Mouse (Mus musculus) hindbrain, embryonic 13.5 days (tissue): ENCODE data around the gene Sept12. TPM values are rescaled to one million over a fixed set of nuclear protein-coding genes. Genes with fewer than 3 reads are reported as not detected.

ENCODE experiments used
- ATAC-seq: fragments of 200-750 bp; cut with Nextera tagmentation; 2 replicates; pipeline ENCODE4 v1.8.0; 2017; ENCODE audit warnings: moderate TSS enrichment; ENCODE audit not compliant: low FRiP score
- H3K27ac ChIP-seq: fragments of 300-500 bp; sonication (generic); 2 replicates; pipeline ENCODE4 v1.5.1; 2015; ENCODE audit warnings: inconsistent platforms, mild to moderate bottlenecking, moderate library complexity
- H3K27me3 ChIP-seq: fragments of 300-500 bp; sonication (generic); 2 replicates; pipeline ENCODE4 v1.6.1; 2015; ENCODE audit warnings: mild to moderate bottlenecking, inconsistent platforms
- H3K36me3 ChIP-seq: fragments of 300-500 bp; sonication (generic); 2 replicates; pipeline ENCODE4 v1.6.1; 2015; ENCODE audit warnings: mild to moderate bottlenecking, inconsistent platforms
- H3K4me1 ChIP-seq: fragments of 300-500 bp; sonication (generic); replicated peaks from 2 replicates; pipeline ENCODE4 v1.6.1; 2015; ENCODE audit warnings: inconsistent platforms
- H3K4me2 ChIP-seq: fragments of 300-500 bp; sonication (generic); 2 replicates; pipeline ENCODE4 v1.6.1; 2015; ENCODE audit warnings: inconsistent platforms, mild to moderate bottlenecking, moderate library complexity
- H3K4me3 ChIP-seq: fragments of 300-500 bp; sonication (generic); 2 replicates; pipeline ENCODE4 v1.5.1; 2015; ENCODE audit warnings: mild to moderate bottlenecking, inconsistent platforms
- H3K9ac ChIP-seq: fragments of 300-500 bp; sonication (generic); 2 replicates; pipeline ENCODE4 v1.6.1; 2015; ENCODE audit warnings: mild to moderate bottlenecking, inconsistent platforms
- H3K9me3 ChIP-seq: fragments of 300-500 bp; sonication (generic); 2 replicates; pipeline ENCODE4 v1.6.1; 2016; ENCODE audit warnings: inconsistent platforms
- WGBS: fragments of 180-500 bp; shearing (Covaris S2); methylation state at CpG from one replicate; pipeline ENCODE4 v1.1.7; 2015; 5-methylcytosine and 5-hydroxymethylcytosine counted together
- polyA plus RNA-seq: library from polyadenylated mRNA; unstranded; fragments of >200 nt; fragmentation: Nextera tagmentation; extraction: Ambion mirVana; gene quantifications from 2 replicates; pipeline ENCODE4 v1.2.1, GENCODE M21; 2015

Sept12 gene
- polyA plus RNA-seq, 1 experiment from 2014 or later, result not detected

- ATAC-seq, result no peak
- no peaks in the 10 kb centered on the region for H3K9me3 ChIP-seq
- H3K36me3 ChIP-seq, result peaks cover 28% of the 10 kb centered on the region
- H3K27me3 ChIP-seq, result no peaks in the 10 kb centered on the region
- H3K27ac ChIP-seq, result no peak overlapping the region
- H3K4me2 ChIP-seq, result no peak overlapping the region
- 87% methylated on average over 3 of the region's 3 CpGs for whole genome bisulfite sequencing
- no peak overlapping the region for H3K4me3 ChIP-seq
- H3K9ac ChIP-seq, result no peak overlapping the region
- peaks cover 10% of the 10 kb centered on the region for H3K4me1 ChIP-seq
Measured at GRCm38 (mm10) chr16:4968426-4968825, 29.2 kb downstream of the Sept12 start.

- Histone ChIP-seq H3K9me3 (no peaks in the 10 kb centered on the region), H3K36me3 (peaks cover 21% of the 10 kb centered on the region), H3K27ac (no peak overlapping the region), H3K4me2 (peak overlapping the region; percentile 84), H3K4me3 (peak overlapping the region; percentile 93; the same call in 1 of the 2 replicates), H3K4me1 (peaks cover 28% of the 10 kb centered on the region), H3K9ac (no peak overlapping the region), H3K27me3 (no peaks in the 10 kb centered on the region)
- ATAC-seq, result no peak
- WGBS, result 93% methylated on average over 8 of the region's 8 CpGs
Measured at GRCm38 (mm10) chr16:4965392-4966129, 32.1 kb downstream of the Sept12 start.

GRCm38 (mm10) chr16:4964731-4965391, 32.8 kb downstream of the Sept12 start:
- 25% methylated on average over 13 of the region's 13 CpGs for WGBS
- no peak; the same call in 1 of the 2 replicates for ATAC-seq
- no peaks in the 10 kb centered on the region for H3K9me3 ChIP-seq

GRCm38 (mm10) chr16:4963797-4964709, 33.6 kb downstream of the Sept12 start, which contains the start of gene Anks3:
TSS of gene Anks3 (minus strand) at chr16:4964205.
- WGBS, result under 1% methylated on average over 75 of the region's 76 CpGs
- Histone ChIP-seq H3K36me3 (peaks cover 24% of the 10 kb centered on the region), H3K4me3 (peak within 1 kb of the TSS; percentile 93), H3K27ac (peak within 1 kb of the TSS; percentile 91), H3K9me3 (no peaks in the 10 kb centered on the region), H3K4me1 (peaks cover 31% of the 10 kb centered on the region), H3K4me2 (peak within 1 kb of the TSS; percentile 84), H3K9ac (peak within 1 kb of the TSS; percentile 89), H3K27me3 (no peaks in the 10 kb centered on the region)
- peak; percentile 99 for ATAC-seq

More at GRCm38 (mm10) chr16:4964731-4965391, 32.8 kb downstream of the Sept12 start:
- Histone ChIP-seq H3K27me3 (no peaks in the 10 kb centered on the region), H3K4me1 (peaks cover 31% of the 10 kb centered on the region), H3K4me3 (peak overlapping the region; percentile 93), H3K9ac (peak overlapping the region; percentile 89), H3K27ac (peak overlapping the region; percentile 91), H3K36me3 (peaks cover 28% of the 10 kb centered on the region), H3K4me2 (peak overlapping the region; percentile 84)

GRCm38 (mm10) chr16:4963346-4963745, 34.3 kb downstream of the Sept12 start:
- Histone ChIP-seq H3K36me3 (peaks cover 17% of the 10 kb centered on the region), H3K27ac (0 out of 2 replicates have a peak overlapping the region, but pooled peaks have one; percentile 91), H3K9me3 (no peaks in the 10 kb centered on the region), H3K9ac (peak overlapping the region; percentile 89), H3K4me3 (peak overlapping the region; percentile 93), H3K4me1 (peaks cover 31% of the 10 kb centered on the region), H3K27me3 (no peaks in the 10 kb centered on the region), H3K4me2 (peak overlapping the region; percentile 84)
- WGBS, result 48% methylated on average over 9 of the region's 9 CpGs
- ATAC-seq, result no peak

GRCm38 (mm10) chr16:4960260-4960659, 37.4 kb downstream of the Sept12 start:
- Histone ChIP-seq H3K4me3 (no peak overlapping the region), H3K27ac (no peak overlapping the region), H3K4me1 (peaks cover 26% of the 10 kb centered on the region), H3K9ac (no peak overlapping the region), H3K4me2 (no peak overlapping the region), H3K36me3 (peaks cover 42% of the 10 kb centered on the region), H3K27me3 (no peaks in the 10 kb centered on the region), H3K9me3 (no peaks in the 10 kb centered on the region)
- WGBS, result 91% methylated on average over 8 of the region's 8 CpGs
- no peak for ATAC-seq

- Histone ChIP-seq H3K9ac (no peak overlapping the region), H3K9me3 (no peaks in the 10 kb centered on the region), H3K4me1 (peaks cover 12% of the 10 kb centered on the region), H3K36me3 (peaks cover 70% of the 10 kb centered on the region), H3K27ac (no peak overlapping the region), H3K27me3 (no peaks in the 10 kb centered on the region), H3K4me2 (no peak overlapping the region), H3K4me3 (no peak overlapping the region)
- 95% methylated on average over 3 of the region's 3 CpGs for WGBS
- no peak for ATAC-seq
Measured at GRCm38 (mm10) chr16:4957446-4957845, 40.2 kb downstream of the Sept12 start.

- no peak for ATAC-seq
- H3K27ac ChIP-seq, result no peak overlapping the region
- peaks cover 78% of the 10 kb centered on the region for H3K36me3 ChIP-seq
Measured at GRCm38 (mm10) chr16:4956609-4957008, 41.0 kb downstream of the Sept12 start.

GRCm38 (mm10) chr16:4947378-4947777, 50.3 kb downstream of the Sept12 start:
- Histone ChIP-seq H3K9me3 (no peaks in the 10 kb centered on the region), H3K27me3 (no peaks in the 10 kb centered on the region), H3K4me1 (no peaks in the 10 kb centered on the region), H3K36me3 (peaks cover 90% of the 10 kb centered on the region), H3K27ac (no peak overlapping the region), H3K4me2 (no peak overlapping the region), H3K4me3 (no peak overlapping the region), H3K9ac (no peak overlapping the region)
- no peak for ATAC-seq
- 72% methylated on average over 4 of the region's 4 CpGs for WGBS

More at GRCm38 (mm10) chr16:4956609-4957008, 41.0 kb downstream of the Sept12 start:
- Histone ChIP-seq H3K4me2 (no peak overlapping the region), H3K9ac (no peak overlapping the region), H3K4me1 (peaks cover 3% of the 10 kb centered on the region; the same call in 1 of the 2 replicates), H3K4me3 (no peak overlapping the region), H3K9me3 (no peaks in the 10 kb centered on the region), H3K27me3 (no peaks in the 10 kb centered on the region)
- 84% methylated on average over 3 of the region's 3 CpGs for WGBS

- Histone ChIP-seq H3K27me3 (no peaks in the 10 kb centered on the region), H3K4me3 (no peak overlapping the region), H3K27ac (no peak overlapping the region), H3K36me3 (peaks cover 90% of the 10 kb centered on the region), H3K9ac (no peak overlapping the region), H3K9me3 (no peaks in the 10 kb centered on the region), H3K4me2 (no peak overlapping the region), H3K4me1 (no peaks in the 10 kb centered on the region; the same call in 1 of the 2 replicates)
- ATAC-seq, result no peak
- WGBS, result 93% methylated on average over 3 of the region's 3 CpGs
Measured at GRCm38 (mm10) chr16:4946155-4946554, 51.5 kb downstream of the Sept12 start.

- Histone ChIP-seq H3K27me3 (no peaks in the 10 kb centered on the region), H3K4me1 (peaks cover 3% of the 10 kb centered on the region), H3K36me3 (peaks cover 90% of the 10 kb centered on the region), H3K9me3 (no peaks in the 10 kb centered on the region), H3K9ac (no peak overlapping the region), H3K4me3 (no peak overlapping the region), H3K27ac (no peak overlapping the region), H3K4me2 (no peak overlapping the region)
- no peak for ATAC-seq
- 86% methylated on average over 4 of the region's 4 CpGs for WGBS
Measured at GRCm38 (mm10) chr16:4945415-4945814, 52.2 kb downstream of the Sept12 start.

GRCm38 (mm10) chr16:4943431-4943830, 54.2 kb downstream of the Sept12 start:
- WGBS, result 93% methylated on average over 3 of the region's 3 CpGs
- Histone ChIP-seq H3K36me3 (peaks cover 81% of the 10 kb centered on the region), H3K27me3 (no peaks in the 10 kb centered on the region), H3K4me3 (no peak overlapping the region), H3K4me1 (peaks cover 18% of the 10 kb centered on the region), H3K4me2 (no peak overlapping the region), H3K9ac (no peak overlapping the region), H3K9me3 (no peaks in the 10 kb centered on the region), H3K27ac (no peak overlapping the region)
- no peak for ATAC-seq
